ENCODE assay signal across 31 mouse cellular contexts in the genomic region with DNA sequence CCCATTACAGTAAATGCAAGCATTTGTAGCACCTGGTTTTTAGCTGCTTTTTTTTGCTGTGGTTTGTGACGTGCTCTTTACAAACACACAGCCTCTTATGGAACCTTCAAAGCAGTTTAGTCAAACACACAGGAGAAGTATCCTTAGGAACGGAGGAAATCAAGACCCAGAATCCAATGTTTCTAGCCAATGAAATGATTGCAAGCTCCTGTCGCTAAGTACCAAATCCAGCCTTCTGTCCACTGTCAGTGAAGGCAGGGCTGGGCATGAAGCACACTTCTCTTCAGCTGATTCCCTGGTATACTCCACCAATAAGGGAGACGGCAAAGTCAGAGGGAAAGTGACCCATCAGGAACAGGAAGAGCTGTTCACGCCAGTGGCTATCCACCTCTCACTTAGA. TPM values are rescaled to one million over a fixed set of nuclear protein-coding genes. Genes with fewer than 3 reads are reported as not detected.
DNase-seq lines count a peak whose midpoint lies in the region; TF ChIP-seq lines count a peak whose summit lies in the region.
"Had no signal": no experiment of that assay in that cellular context is flagged by ENCODE, and none has a peak within 500 bp of the region (broad histone marks: within the 10 kb centered on the region; RNA-seq: fewer than 3 reads in every experiment).

No protein-coding gene starts in this region.

- no peaks in the 10 kb centered on the region for H3K4me1 ChIP-seq in lung, adult 2 months (ENCODE audit: control insufficient read depth, insufficient read depth, low read length)
- H3K4me1 ChIP-seq: embryonic facial prominence, embryonic 12.5 days; embryonic facial prominence, embryonic 15.5 days; heart, embryonic 12.5 days; heart, embryonic 15.5 days had no signal

- H3K4me3 ChIP-seq in lung, adult 2 months (replicated peaks; ENCODE audit: extremely low read depth, low read depth, low read length) = no peak overlapping the region
- H3K4me3 ChIP-seq: embryonic facial prominence, embryonic 12.5 days; embryonic facial prominence, embryonic 15.5 days; gastrocnemius, adult 2 months; heart, embryonic 12.5 days; heart, embryonic 15.5 days had no signal

- intact Hi-C loops in heart, postnatal 14 days (cut with DNase I) = no loop called here
- intact Hi-C loops in left cerebral cortex, postnatal 14 days (cut with DNase I) = no loop called here

- 69% methylated on average over 5 of the region's 5 CpGs for WGBS in lung, adult 2 months

- DNase-seq in heart, adult 11 months = peak; percentile 13
- no peak for DNase-seq in heart, postnatal 14 days
- DNase-seq in lung, adult 2 months = peak; percentile 25
- DNase-seq in lung, postnatal 14 days = no peak
- peak; percentile 52 for DNase-seq in lung, postnatal 36 days
- DNase-seq in layer of hippocampus, postnatal 36 days = no peak
- no peak for DNase-seq in left cerebral cortex, postnatal 14 days (ENCODE audit: low spot score in 2 of 2)
- DNase-seq: adrenal gland, adult 8-10 months; adrenal gland, postnatal 25 days; cerebellum, adult 11 months; cerebellum, adult 2 months; cerebellum, adult 9-11 months; cerebellum, postnatal 25 days; forebrain, postnatal 0 days; gastrocnemius, adult 2 months; gastrocnemius, postnatal 14 days; heart, adult 18-20 months; heart, postnatal 10 days; heart, postnatal 4 days had no signal

- TF ChIP-seq POLR2A in lung, adult 2 months (IDR thresholded peaks at IDR 0.05; ENCODE audit: borderline replicate concordance, extremely low read depth, low read depth, low read length) = no peak

- TF ChIP-seq CTCF in lung, adult 2 months (IDR thresholded peaks at IDR 0.05; ENCODE audit: insufficient read depth, low read length) = no peak

RNA-seq across cellular contexts. Expression of a gene that starts 12.8 kb away (rescaled TPM):
- not detected for total RNA-seq in heart, postnatal 14 days (2021)
- 0.09 TPM in 1 of 2 replicates, not detected in the other for polyA plus RNA-seq in lung, adult 2 months (2012; rRNA removed)
- total RNA-seq in layer of hippocampus, postnatal 36 days (2021) = not detected
- not detected for total RNA-seq in left cerebral cortex, postnatal 14 days (2021)
- total RNA-seq: adrenal gland, adult 8-10 months; adrenal gland, postnatal 25 days; common myeloid progenitor, adult 5-6 weeks; forebrain, postnatal 0 days; gastrocnemius, adult 2 months; gastrocnemius, postnatal 14 days; gastrocnemius, postnatal 4 days; heart, adult 18-20 months; heart, postnatal 10 days; heart, postnatal 4 days had no signal
- polyA plus RNA-seq: activated CD4-positive, CD25-positive, alpha-beta regulatory T cell, adult 4 months; cerebellum, adult 2 months; embryonic facial prominence, embryonic 12.5 days; embryonic facial prominence, embryonic 15.5 days; forebrain, embryonic 14.5 days; forebrain, postnatal 0 days; frontal cortex, adult 2 months; heart, embryonic 12.5 days; heart, embryonic 15.5 days; hindbrain, embryonic 11.5 days; hindbrain, embryonic 14.5 days had no signal

RNA-seq across cellular contexts. Expression of a gene that starts 14.8 kb away (rescaled TPM):
- under 1 TPM in 1 of 2 experiments, not detected in 1; 0.15 TPM for total RNA-seq in heart, postnatal 14 days (2021)
- 0.27 and 0.28 TPM in 2 replicates for polyA plus RNA-seq in lung, adult 2 months (2012; rRNA removed)
- under 1 TPM in 1 of 2 experiments, not detected in 1; 0.25 TPM for total RNA-seq in layer of hippocampus, postnatal 36 days (2021)
- under 1 TPM in 1 of 2 experiments, not detected in 1; 0.24 TPM for total RNA-seq in left cerebral cortex, postnatal 14 days (2021)
- total RNA-seq: adrenal gland, postnatal 25 days; common myeloid progenitor, adult 5-6 weeks; gastrocnemius, adult 2 months; gastrocnemius, postnatal 14 days; gastrocnemius, postnatal 4 days; heart, adult 18-20 months; heart, postnatal 10 days; heart, postnatal 4 days had no signal
- polyA plus RNA-seq: activated CD4-positive, CD25-positive, alpha-beta regulatory T cell, adult 4 months; embryonic facial prominence, embryonic 12.5 days; embryonic facial prominence, embryonic 15.5 days; forebrain, embryonic 11.5 days; forebrain, embryonic 14.5 days; forebrain, postnatal 0 days; heart, embryonic 12.5 days; heart, embryonic 15.5 days; hindbrain, embryonic 11.5 days; hindbrain, embryonic 14.5 days had no signal

RNA-seq across cellular contexts. Expression of a gene that starts 16.2 kb away (rescaled TPM):
- total RNA-seq in heart, postnatal 14 days (2021) = not detected
- not detected in 2 replicates for polyA plus RNA-seq in lung, adult 2 months (2012; rRNA removed)
- not detected for total RNA-seq in layer of hippocampus, postnatal 36 days (2021)
- total RNA-seq in left cerebral cortex, postnatal 14 days (2021) = not detected
- total RNA-seq: adrenal gland, adult 8-10 months; adrenal gland, postnatal 25 days; common myeloid progenitor, adult 5-6 weeks; forebrain, postnatal 0 days; gastrocnemius, adult 2 months; gastrocnemius, postnatal 14 days; gastrocnemius, postnatal 4 days; heart, adult 18-20 months; heart, postnatal 10 days; heart, postnatal 4 days had no signal
- polyA plus RNA-seq: activated CD4-positive, CD25-positive, alpha-beta regulatory T cell, adult 4 months; cerebellum, adult 2 months; embryonic facial prominence, embryonic 12.5 days; embryonic facial prominence, embryonic 15.5 days; forebrain, embryonic 11.5 days; forebrain, embryonic 14.5 days; forebrain, postnatal 0 days; frontal cortex, adult 2 months; heart, embryonic 12.5 days; heart, embryonic 15.5 days; hindbrain, embryonic 11.5 days; hindbrain, embryonic 14.5 days had no signal

RNA-seq across cellular contexts. Expression of a gene that starts 46.1 kb away (rescaled TPM):
- total RNA-seq in heart, postnatal 14 days (2021) = 10 to 100 TPM; 20.3 to 22.3 TPM
- 10.2 and 16.0 TPM in 2 replicates for polyA plus RNA-seq in lung, adult 2 months (2012; rRNA removed)
- total RNA-seq in layer of hippocampus, postnatal 36 days (2021) = 10 to 100 TPM; 65.0 to 68.6 TPM
- 10 to 100 TPM; 70.2 to 74.4 TPM for total RNA-seq in left cerebral cortex, postnatal 14 days (2021)

RNA-seq across cellular contexts. Expression of a gene that starts 46.1 kb away (rescaled TPM):
- total RNA-seq in heart, postnatal 14 days (2021) = 1 to 10 TPM; 3.6 to 4.1 TPM
- 2.3 and 3.5 TPM in 2 replicates for polyA plus RNA-seq in lung, adult 2 months (2012; rRNA removed)
- 10 to 100 TPM; 17.1 to 17.4 TPM for total RNA-seq in layer of hippocampus, postnatal 36 days (2021)
- total RNA-seq in left cerebral cortex, postnatal 14 days (2021) = 10 to 100 TPM; 21.4 to 22.7 TPM

Comparison
In these comparisons a context has a peak if more than half of its experiments do, and no peak if none do; other contexts are left out.
1. DNase-seq: peak in heart, adult 11 months (single experiment), lung, adult 2 months (single experiment) and lung, postnatal 36 days (single experiment); none in heart, postnatal 14 days (0 of 2), lung, postnatal 14 days (single experiment), layer of hippocampus, postnatal 36 days (0 of 2) and left cerebral cortex, postnatal 14 days (0 of 2).